Mouse (Mus musculus) lung, embryonic 15.5 days (tissue): ENCODE results near the gene Piezo1. TPM values are rescaled to one million over a fixed set of nuclear protein-coding genes. Genes with fewer than 3 reads are reported as not detected.
A peak's percentile ranks its signal among the peaks of the same experiment; 100 is the strongest.

Experiments
- ATAC-seq: fragments of 200-750 bp; cut with Nextera tagmentation; 2 replicates; pipeline ENCODE4 v1.8.0; 2017; ENCODE audit warnings: moderate number of reproducible peaks, borderline replicate concordance; ENCODE audit not compliant: low FRiP score, low TSS enrichment; ENCODE audit errors: extremely low read depth
- H3K27ac ChIP-seq: fragments of 300-500 bp; sonication (generic); 2 replicates; pipeline ENCODE4 v1.5.1; 2015; ENCODE audit warnings: moderate library complexity, mild to moderate bottlenecking, inconsistent platforms
- H3K27me3 ChIP-seq: fragments of 300-500 bp; sonication (generic); 2 replicates; pipeline ENCODE4 v1.6.1; 2015; ENCODE audit warnings: inconsistent platforms
- H3K36me3 ChIP-seq: fragments of 300-500 bp; sonication (generic); 2 replicates; pipeline ENCODE4 v1.6.1; 2015; ENCODE audit warnings: inconsistent platforms
- H3K4me1 ChIP-seq: fragments of 300-500 bp; sonication (generic); 2 replicates; pipeline ENCODE4 v1.6.1; 2015; ENCODE audit warnings: inconsistent platforms
- H3K4me2 ChIP-seq: fragments of 300-500 bp; sonication (generic); 2 replicates; pipeline ENCODE4 v1.6.1; 2015; ENCODE audit warnings: inconsistent platforms, mild to moderate bottlenecking, moderate library complexity
- H3K4me3 ChIP-seq: fragments of 300-500 bp; sonication (generic); 2 replicates; pipeline ENCODE4 v1.5.1; 2015; ENCODE audit warnings: mild to moderate bottlenecking, inconsistent platforms
- H3K9ac ChIP-seq: fragments of 300-500 bp; sonication (generic); 2 replicates; pipeline ENCODE4 v1.6.1; 2015; ENCODE audit warnings: inconsistent platforms
- H3K9me3 ChIP-seq: fragments of 300-500 bp; sonication (generic); 2 replicates; pipeline ENCODE4 v1.6.1; 2016; ENCODE audit warnings: inconsistent platforms
- WGBS: fragments of 180-500 bp; shearing (Covaris S2); methylation state at CpG from one replicate; pipeline ENCODE4 v1.1.7; 2015; 5-methylcytosine and 5-hydroxymethylcytosine counted together
- polyA plus RNA-seq: library from polyadenylated mRNA; unstranded; fragments of >200 nt; fragmentation: Nextera tagmentation; extraction: Ambion mirVana; gene quantifications from 2 replicates; pipeline ENCODE4 v1.2.1, GENCODE M21; 2015

Gene Piezo1
- polyA plus RNA-seq, 1 experiment from 2014 or later, result 23.4 TPM

- peak overlapping the region; percentile 90 for H3K9ac ChIP-seq
- 0 out of 2 replicates have a peak overlapping the region, but pooled peaks have one; percentile 1 for H3K27ac ChIP-seq
- no peak for ATAC-seq
- H3K9me3 ChIP-seq, result no peaks in the 10 kb centered on the region
- peak overlapping the region; percentile 88 for H3K4me2 ChIP-seq
- peaks cover 26% of the 10 kb centered on the region for H3K4me1 ChIP-seq
- peak overlapping the region; percentile 91 for H3K4me3 ChIP-seq
- no peaks in the 10 kb centered on the region for H3K27me3 ChIP-seq
- 39% methylated on average over 9 of the region's 9 CpGs for WGBS
- H3K36me3 ChIP-seq, result peaks cover 41% of the 10 kb centered on the region
Observed at GRCm38 (mm10) chr8:122569329-122569728, 18.2 kb upstream of the Piezo1 start.

DNA sequence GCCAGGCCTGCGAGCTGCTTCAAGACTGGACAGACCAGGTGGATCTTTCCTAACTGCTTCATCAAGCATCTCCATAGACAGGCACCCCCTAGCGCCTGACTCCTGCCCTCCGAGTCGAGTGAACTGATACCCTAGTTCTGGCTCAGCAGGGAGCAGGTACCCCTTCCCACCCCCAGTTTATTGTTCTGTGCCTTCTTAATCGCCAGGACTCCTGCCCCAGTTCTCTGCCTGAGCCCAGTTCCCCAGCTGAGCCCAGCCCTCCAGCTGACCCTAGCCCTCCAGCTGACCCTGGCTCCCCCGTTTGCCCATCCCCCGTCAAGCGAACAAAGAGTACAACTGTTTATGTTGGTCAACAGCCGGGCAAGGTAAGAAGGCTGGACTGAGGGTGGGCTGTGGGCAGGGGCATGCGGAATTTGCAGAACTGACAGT is 17.8 kb upstream of the Piezo1 start:
- Histone ChIP-seq H3K4me2 (peak overlapping the region; percentile 88), H3K9ac (peak overlapping the region; percentile 90), H3K4me3 (peak overlapping the region; percentile 91), H3K4me1 (peaks cover 25% of the 10 kb centered on the region), H3K27me3 (no peaks in the 10 kb centered on the region), H3K36me3 (peaks cover 41% of the 10 kb centered on the region), H3K9me3 (no peaks in the 10 kb centered on the region), H3K27ac (0 out of 2 replicates have a peak overlapping the region, but pooled peaks have one; percentile 1)
- 10% methylated on average over 10 of the region's 10 CpGs for WGBS
- ATAC-seq, result no peak

GRCm38 (mm10) chr8:122568109-122568504 is 17.0 kb upstream of the Piezo1 start:
- H3K9me3 ChIP-seq, result no peaks in the 10 kb centered on the region
- no peaks in the 10 kb centered on the region for H3K27me3 ChIP-seq
- H3K36me3 ChIP-seq, result peaks cover 35% of the 10 kb centered on the region
- WGBS, result under 1% methylated on average over 34 of the region's 34 CpGs
- peak; percentile 37 for ATAC-seq
- peak overlapping the region; percentile 88 for H3K4me2 ChIP-seq
- H3K4me3 ChIP-seq, result peak overlapping the region; percentile 91
- H3K27ac ChIP-seq, result peak overlapping the region; percentile 97
- H3K9ac ChIP-seq, result peak overlapping the region; percentile 90
- H3K4me1 ChIP-seq, result peaks cover 25% of the 10 kb centered on the region

- Histone ChIP-seq H3K4me2 (peak within 1 kb of the TSS; percentile 88), H3K27me3 (no peaks in the 10 kb centered on the region), H3K27ac (peak within 1 kb of the TSS; percentile 97), H3K4me3 (peak within 1 kb of the TSS; percentile 91), H3K4me1 (peaks cover 25% of the 10 kb centered on the region), H3K9me3 (no peaks in the 10 kb centered on the region), H3K9ac (peak within 1 kb of the TSS; percentile 90), H3K36me3 (peaks cover 29% of the 10 kb centered on the region)
- peak; percentile 97 for ATAC-seq
- under 1% methylated on average over 62 of the region's 62 CpGs for WGBS
Observed at GRCm38 (mm10) chr8:122567361-122568108, 16.4 kb upstream of the Piezo1 start, which contains the start of gene Cdt1. Gene Cdt1, plus strand, starts transcription at chr8:122568015.

GRCm38 (mm10) chr8:122566766-122567165 is 15.6 kb upstream of the Piezo1 start:
- Histone ChIP-seq H3K4me1 (peaks cover 25% of the 10 kb centered on the region), H3K9ac (peak overlapping the region; percentile 63), H3K4me2 (peak overlapping the region; percentile 88), H3K4me3 (peak overlapping the region; percentile 91), H3K27ac (peak overlapping the region; percentile 97), H3K36me3 (peaks cover 22% of the 10 kb centered on the region), H3K27me3 (no peaks in the 10 kb centered on the region), H3K9me3 (no peaks in the 10 kb centered on the region)
- no peak for ATAC-seq
- WGBS, result 15% methylated on average over 6 of the region's 6 CpGs

GRCm38 (mm10) chr8:122564363-122565352 is 13.5 kb upstream of the Piezo1 start:
- no peak overlapping the region for H3K9ac ChIP-seq
- H3K36me3 ChIP-seq, result peaks cover under 1% of the 10 kb centered on the region
- H3K27me3 ChIP-seq, result no peaks in the 10 kb centered on the region
- 74% methylated on average over 25 of the region's 25 CpGs for WGBS
- no peak overlapping the region for H3K4me2 ChIP-seq
- ATAC-seq, result no peak
- H3K4me1 ChIP-seq, result peaks cover 21% of the 10 kb centered on the region
- H3K9me3 ChIP-seq, result no peaks in the 10 kb centered on the region
- no peak overlapping the region for H3K27ac ChIP-seq
- H3K4me3 ChIP-seq, result no peak overlapping the region

- ATAC-seq, result no peak
- Histone ChIP-seq H3K9me3 (no peaks in the 10 kb centered on the region), H3K36me3 (no peaks in the 10 kb centered on the region), H3K27me3 (no peaks in the 10 kb centered on the region), H3K4me2 (no peak overlapping the region), H3K4me3 (no peak overlapping the region), H3K9ac (no peak overlapping the region), H3K4me1 (peaks cover 28% of the 10 kb centered on the region), H3K27ac (no peak overlapping the region)
- WGBS, result 79% methylated on average over 5 of the region's 5 CpGs
Observed at GRCm38 (mm10) chr8:122561199-122561598, 10.1 kb upstream of the Piezo1 start.

DNA sequence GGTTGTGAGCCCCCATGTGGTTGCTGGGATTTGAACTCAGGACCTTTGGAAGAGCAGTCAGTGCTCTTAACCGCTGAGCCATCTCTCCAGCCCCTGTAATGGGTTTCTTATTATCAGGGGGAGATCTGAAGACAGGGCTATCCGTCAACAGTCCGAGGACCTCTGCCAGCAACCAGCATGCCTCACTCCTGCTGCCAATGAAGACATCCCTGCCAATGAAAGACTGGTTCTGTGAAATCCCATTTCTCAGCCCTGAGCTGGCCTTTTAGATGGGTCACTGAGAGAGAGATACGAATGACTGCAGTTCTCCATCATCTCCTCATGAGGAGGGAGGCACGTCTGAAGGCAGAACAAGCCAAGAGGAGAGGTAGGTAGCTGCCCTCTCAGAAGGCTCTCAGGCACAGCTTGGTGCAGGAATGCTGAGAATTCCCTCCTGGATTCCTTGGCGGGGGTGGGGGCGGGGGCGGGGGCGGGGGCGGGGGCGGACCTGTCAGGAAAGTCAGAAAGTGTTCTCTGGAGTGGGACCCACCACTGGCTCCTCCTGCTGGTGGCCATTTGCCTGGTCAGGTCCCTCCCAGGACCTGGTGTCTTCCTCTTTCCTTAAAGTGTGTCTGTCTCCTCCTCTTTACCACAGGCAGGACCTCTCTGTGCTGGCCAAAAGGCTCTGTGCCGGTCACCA is 7.7 kb upstream of the Piezo1 start:
- no peak overlapping the region for H3K9ac ChIP-seq
- peak; percentile 28; the same call in 1 of the 2 replicates for ATAC-seq

DNA sequence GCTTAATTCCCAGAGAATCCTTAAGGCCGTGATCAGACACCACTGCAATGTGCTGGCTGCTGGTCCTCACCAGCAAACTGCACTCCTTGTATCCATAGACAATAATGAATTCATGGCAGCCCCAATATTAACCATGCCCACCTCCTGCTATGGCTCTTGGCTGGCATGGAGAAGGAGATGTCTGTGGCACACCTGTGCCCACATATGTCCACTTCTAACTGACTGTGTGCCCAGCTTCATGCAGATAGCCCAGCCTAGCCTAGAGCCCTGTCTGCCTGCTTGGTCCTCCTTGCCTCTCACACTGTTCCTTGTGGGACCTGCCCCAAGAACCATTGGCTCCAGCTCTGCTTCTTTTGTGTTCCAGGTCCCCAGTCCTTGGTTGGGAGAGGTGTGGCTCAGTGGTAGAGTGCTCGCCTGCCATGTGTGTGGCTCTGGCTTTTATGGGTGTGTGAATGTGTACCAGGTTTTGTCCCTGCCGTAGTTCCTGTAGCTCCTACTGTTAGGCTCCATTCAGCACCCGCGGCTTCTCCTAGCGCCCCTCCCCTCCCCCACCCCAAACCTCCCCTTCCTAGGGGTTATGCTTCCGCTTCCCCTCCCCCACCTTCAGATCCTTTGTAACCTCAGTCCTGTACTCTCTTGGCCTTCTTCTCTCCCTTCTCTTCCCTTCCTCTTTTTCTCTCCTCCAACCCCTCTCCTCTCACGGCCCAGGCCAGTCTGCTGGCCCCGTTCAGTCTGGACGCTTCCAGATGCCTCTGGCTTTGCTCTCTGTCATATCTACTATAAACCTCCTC is 6.3 kb upstream of the Piezo1 start:
- Histone ChIP-seq H3K4me3 (no peak overlapping the region), H3K27ac (peak overlapping the region; percentile 90), H3K4me2 (0 out of 2 replicates have a peak overlapping the region, but pooled peaks have one; percentile 30), H3K9ac (no peak overlapping the region), H3K4me1 (peaks cover 35% of the 10 kb centered on the region), H3K27me3 (no peaks in the 10 kb centered on the region), H3K9me3 (no peaks in the 10 kb centered on the region), H3K36me3 (no peaks in the 10 kb centered on the region)
- WGBS, result 43% methylated on average over 10 of the region's 10 CpGs
- ATAC-seq, result no peak

More for the DNA sequence above, 7.7 kb upstream of the Piezo1 start:
- no peak overlapping the region for H3K4me3 ChIP-seq
- no peaks in the 10 kb centered on the region for H3K27me3 ChIP-seq
- WGBS, result 10% methylated on average over 12 of the region's 12 CpGs
- no peaks in the 10 kb centered on the region for H3K36me3 ChIP-seq
- H3K9me3 ChIP-seq, result no peaks in the 10 kb centered on the region
- H3K4me1 ChIP-seq, result peaks cover 35% of the 10 kb centered on the region
- H3K4me2 ChIP-seq, result no peak overlapping the region
- peak overlapping the region; percentile 70 for H3K27ac ChIP-seq

DNA sequence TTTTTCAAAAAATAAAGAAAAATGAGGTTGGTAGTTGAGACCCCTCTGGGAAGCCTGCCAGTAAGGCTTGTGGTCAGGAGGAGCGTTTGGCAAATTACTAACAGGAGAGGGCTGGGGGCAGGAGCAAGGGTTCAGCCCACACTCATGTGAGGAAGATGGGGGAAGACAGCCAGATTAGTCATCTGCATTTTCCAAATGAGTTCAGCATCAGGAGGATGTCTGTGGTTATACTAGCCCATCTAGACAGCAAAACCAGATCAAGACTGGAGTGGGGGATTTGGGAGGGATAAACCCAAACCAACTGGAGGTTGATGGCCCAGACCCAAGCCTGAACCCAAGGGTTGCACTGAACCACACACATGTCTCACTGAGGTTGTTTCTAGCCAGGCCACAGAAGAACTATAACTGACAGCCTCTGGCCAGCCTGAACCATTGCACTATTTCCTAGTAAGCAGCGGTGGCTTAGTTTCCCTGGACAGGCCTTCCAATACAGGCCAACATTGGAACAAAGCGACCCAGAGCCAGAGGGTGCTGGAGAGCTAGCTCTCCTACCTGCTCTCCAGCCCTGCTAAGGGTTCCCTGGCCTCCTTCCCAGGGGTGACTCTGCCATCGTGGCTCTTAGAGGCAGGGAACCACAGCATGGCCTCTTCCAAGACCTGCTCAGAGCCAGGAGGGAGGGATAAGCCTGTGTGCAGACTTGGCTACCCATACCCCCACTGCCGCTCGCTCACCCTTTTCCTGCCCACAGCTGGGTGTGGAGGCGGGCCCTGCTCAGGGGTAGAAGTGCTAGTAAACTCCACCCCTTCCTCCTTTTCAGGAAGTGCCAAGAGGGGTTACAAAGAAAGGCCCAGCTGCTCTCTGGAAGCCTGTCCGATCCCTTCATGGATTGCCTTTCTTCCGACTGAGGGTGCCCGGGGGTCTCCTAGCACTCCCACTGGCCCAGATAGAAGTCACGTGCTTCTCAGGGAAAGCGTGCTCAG is 5.2 kb upstream of the Piezo1 start:
- 45% methylated on average over 12 of the region's 12 CpGs for WGBS
- Histone ChIP-seq H3K4me1 (peaks cover 35% of the 10 kb centered on the region), H3K4me2 (peak overlapping the region; percentile 30), H3K36me3 (no peaks in the 10 kb centered on the region), H3K27me3 (no peaks in the 10 kb centered on the region), H3K4me3 (no peak overlapping the region), H3K9ac (0 out of 2 replicates have a peak overlapping the region, but pooled peaks have one; percentile 4), H3K27ac (peak overlapping the region; percentile 90), H3K9me3 (no peaks in the 10 kb centered on the region)
- peak; percentile 72 for ATAC-seq
